Mouse (Mus musculus) testis, adult 2 months (tissue): ENCODE measurements around the gene Tmed1.

Source experiments
- CTCF ChIP-seq: fragments of 200-500 bp; IDR thresholded peaks from 2 replicates; pipeline ENCODE4 v1.5.1; 2012; ENCODE audit warnings: low read depth, mild to moderate bottlenecking, inconsistent platforms, low read length, moderate library complexity; ENCODE audit not compliant: control insufficient read depth, insufficient read depth, insufficient replicate concordance
- POLR2A ChIP-seq: fragments of 200-500 bp; IDR thresholded peaks from 2 replicates; pipeline ENCODE4 v1.6.1; 2012; ENCODE audit warnings: low read depth, mild to moderate bottlenecking, inconsistent platforms, low read length, moderate library complexity; ENCODE audit not compliant: control insufficient read depth

- TF ChIP-seq CTCF (no peak), POLR2A (no peak)
These were observed 26.0 kb downstream of the Tmed1 start for GRCm38 (mm10) chr9:21484065-21484464.
